Mouse (Mus musculus): Measurements from ENCODE around the gene Mrap.

Gene Mrap

GRCm38 (mm10) chr16:90738092-90738956 is at the start of gene Mrap:
Gene Mrap, plus strand, starts transcription at chr16:90738207.
- no peak for DNase-seq (ENCODE audit: low read depth, low spot score)

- no peak for DNase-seq (ENCODE audit: low read depth, low spot score)
Observed at GRCm38 (mm10) chr16:90692704-90693385, 45.2 kb upstream of the Mrap start.

GRCm38 (mm10) chr16:90693625-90694024 is 44.4 kb upstream of the Mrap start:
- no peak for DNase-seq (ENCODE audit: low read depth, low spot score)

GRCm38 (mm10) chr16:90694719-90695118 is 43.3 kb upstream of the Mrap start:
- DNase-seq (ENCODE audit: low read depth, low spot score), result peak; percentile 46

- no peak for DNase-seq (ENCODE audit: low read depth, low spot score)
Observed at GRCm38 (mm10) chr16:90695121-90695520, 42.9 kb upstream of the Mrap start.

GRCm38 (mm10) chr16:90696306-90696705 is 41.7 kb upstream of the Mrap start:
- DNase-seq (ENCODE audit: low read depth, low spot score), result no peak

- no peak for DNase-seq (ENCODE audit: low read depth, low spot score)
Observed at GRCm38 (mm10) chr16:90699390-90699789, 38.6 kb upstream of the Mrap start.

- no peak for DNase-seq (ENCODE audit: low read depth, low spot score)
Observed at GRCm38 (mm10) chr16:90701541-90701940, 36.5 kb upstream of the Mrap start.

GRCm38 (mm10) chr16:90703646-90704045 is 34.4 kb upstream of the Mrap start:
- no peak for DNase-seq (ENCODE audit: low read depth, low spot score)

- no peak for DNase-seq (ENCODE audit: low read depth, low spot score)
Observed at GRCm38 (mm10) chr16:90704161-90704825, 33.7 kb upstream of the Mrap start.

GRCm38 (mm10) chr16:90706279-90706678 is 31.7 kb upstream of the Mrap start:
- no peak for DNase-seq (ENCODE audit: low read depth, low spot score)

GRCm38 (mm10) chr16:90709711-90710289 is 28.2 kb upstream of the Mrap start:
- no peak for DNase-seq (ENCODE audit: low read depth, low spot score)

- no peak for DNase-seq (ENCODE audit: low read depth, low spot score)
Observed at GRCm38 (mm10) chr16:90710313-90710712, 27.7 kb upstream of the Mrap start.

- DNase-seq (ENCODE audit: low read depth, low spot score), result no peak
Observed at GRCm38 (mm10) chr16:90724051-90724450, 14.0 kb upstream of the Mrap start.

GRCm38 (mm10) chr16:90726600-90727227 is 11.3 kb upstream of the Mrap start:
- no peak for DNase-seq (ENCODE audit: low read depth, low spot score)

GRCm38 (mm10) chr16:90727233-90728115 is 10.5 kb upstream of the Mrap start, which contains the start of gene Mis18a:
Gene Mis18a, minus strand, starts transcription at chr16:90727404.
- DNase-seq (ENCODE audit: low read depth, low spot score), result peak; percentile 98

- no peak for DNase-seq (ENCODE audit: low read depth, low spot score)
Observed at GRCm38 (mm10) chr16:90735611-90736010, 2.4 kb upstream of the Mrap start.

- no peak for DNase-seq (ENCODE audit: low read depth, low spot score)
Observed at GRCm38 (mm10) chr16:90736672-90737270, 1.2 kb upstream of the Mrap start.

- no peak for DNase-seq (ENCODE audit: low read depth, low spot score)
Observed at GRCm38 (mm10) chr16:90747143-90747542, 9.1 kb downstream of the Mrap start.

GRCm38 (mm10) chr16:90748169-90748568 is 10.2 kb downstream of the Mrap start:
- DNase-seq (ENCODE audit: low read depth, low spot score), result no peak
